Mouse (Mus musculus) granulocyte monocyte progenitor cell, adult 5-6 weeks (primary cell): ENCODE data around the gene Sarm1. TPM values are rescaled to one million over a fixed set of nuclear protein-coding genes. Genes with fewer than 3 reads are reported as not detected.

ENCODE experiments used
- ATAC-seq: replicated peaks from 2 replicates; pipeline ENCODE4 v1.8.0; 2016; ENCODE audit warnings: mild to moderate bottlenecking, moderate TSS enrichment, inconsistent platforms; ENCODE audit not compliant: poor library complexity, severe bottlenecking
- total RNA-seq, 2 experiments: library from RNA; stranded (forward) in 1 of 2; stranded (reverse) in 1 of 2; fragments of 200-712, 200-1000 nt in 1 of 2; fragments of >200 nt in 1 of 2; fragmentation: Nextera tagmentation in 1 of 2; gene quantifications; 2 replicates each; pipeline ENCODE4 v1.2.3; 2014 to 2017

The Sarm1 gene
- total RNA-seq, 2 experiments from 2014 or later = not detected

GRCm38 (mm10) chr11:78513106-78513790, 15.7 kb upstream of the Sarm1 start:
- ATAC-seq = no peak

- peak; percentile 97 for ATAC-seq
These were observed 14.7 kb upstream of the Sarm1 start, which contains the start of the genes Tmem199 and Poldip2 for GRCm38 (mm10) chr11:78512025-78512957. TSS of gene Tmem199 (minus strand) at chr11:78512172. TSS of gene Poldip2 (plus strand) at chr11:78512193.

GRCm38 (mm10) chr11:78509148-78509547, 11.6 kb upstream of the Sarm1 start:
- ATAC-seq = no peak

- no peak for ATAC-seq
These were observed 7.9 kb upstream of the Sarm1 start for GRCm38 (mm10) chr11:78505430-78505829.

GRCm38 (mm10) chr11:78502909-78503650, 5.5 kb upstream of the Sarm1 start, which contains the start of gene Sebox:
TSS of gene Sebox (plus strand) at chr11:78503447.
- no peak for ATAC-seq

GRCm38 (mm10) chr11:78501529-78501928, 4.0 kb upstream of the Sarm1 start:
- no peak for ATAC-seq

- ATAC-seq = no peak
These were observed 3.2 kb upstream of the Sarm1 start for GRCm38 (mm10) chr11:78500623-78501202.

- no peak for ATAC-seq
These were observed 2.0 kb upstream of the Sarm1 start for GRCm38 (mm10) chr11:78499543-78499942.

- no peak for ATAC-seq
These were observed 1.4 kb upstream of the Sarm1 start, which contains the start of gene Vtn for GRCm38 (mm10) chr11:78499004-78499403. TSS of gene Vtn (plus strand) at chr11:78499091.

GRCm38 (mm10) chr11:78497071-78497541, 448 bp downstream of the Sarm1 start:
- ATAC-seq = 0 out of 2 replicates have a peak, but pooled peaks have one; percentile 6

- 0 out of 2 replicates have a peak, but pooled peaks have one; percentile 17 for ATAC-seq
These were observed 1.6 kb downstream of the Sarm1 start for GRCm38 (mm10) chr11:78495904-78496303.

- peak; percentile 72 for ATAC-seq
These were observed 6.7 kb downstream of the Sarm1 start for GRCm38 (mm10) chr11:78490781-78491241.

GRCm38 (mm10) chr11:78488168-78488567, 9.4 kb downstream of the Sarm1 start:
- peak; percentile 72 for ATAC-seq

GRCm38 (mm10) chr11:78483639-78484038, 13.9 kb downstream of the Sarm1 start:
- ATAC-seq = no peak

GRCm38 (mm10) chr11:78475289-78475688, 22.3 kb downstream of the Sarm1 start:
- peak; percentile 88 for ATAC-seq

GRCm38 (mm10) chr11:78471326-78472103, 26.0 kb downstream of the Sarm1 start:
- ATAC-seq = no peak

- no peak for ATAC-seq
These were observed 29.6 kb downstream of the Sarm1 start for GRCm38 (mm10) chr11:78467932-78468331.

- no peak for ATAC-seq
These were observed 30.0 kb downstream of the Sarm1 start for GRCm38 (mm10) chr11:78467515-78467914.
